30 mouse cellular contexts compared by ENCODE assay signal in the genomic region with DNA sequence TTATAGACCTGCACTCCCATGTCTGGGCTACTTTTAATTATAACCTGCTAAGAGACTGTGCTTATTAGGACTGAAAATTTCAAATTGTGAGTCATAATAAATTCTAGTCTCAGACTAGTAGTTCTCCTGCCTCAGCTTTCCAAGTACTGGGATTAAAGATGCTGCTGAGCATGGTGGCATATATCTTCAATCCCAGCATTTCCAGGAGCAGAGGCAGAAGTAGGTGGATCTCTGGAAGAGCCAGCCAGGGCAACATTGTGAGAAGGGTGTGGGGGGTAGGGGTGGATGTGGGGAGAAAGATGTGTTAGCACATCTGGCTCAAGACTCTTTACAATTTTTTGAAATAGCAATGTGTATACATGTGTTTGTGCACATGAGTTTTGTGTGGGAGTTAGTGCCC.
"Had no signal": no experiment of that assay in that cellular context is flagged by ENCODE, and none has a peak within 500 bp of the region (broad histone marks: within the 10 kb centered on the region; RNA-seq: fewer than 3 reads in every experiment).

No protein-coding gene starts in this region.

- H3K36me3 ChIP-seq: limb, embryonic 10.5 days; limb, embryonic 12.5 days; limb, embryonic 13.5 days; limb, embryonic 15.5 days; liver, embryonic 12.5 days; liver, embryonic 13.5 days; lung, embryonic 15.5 days; midbrain, embryonic 12.5 days; midbrain, embryonic 13.5 days; midbrain, embryonic 15.5 days; neural tube, embryonic 12.5 days had no signal

- H3K9ac ChIP-seq: limb, embryonic 12.5 days; limb, embryonic 13.5 days; limb, embryonic 15.5 days; liver, embryonic 12.5 days; liver, embryonic 13.5 days; liver, embryonic 14.5 days; liver, embryonic 15.5 days; liver, postnatal 0 days; lung, embryonic 14.5 days; lung, embryonic 15.5 days; midbrain, embryonic 12.5 days; midbrain, embryonic 13.5 days; midbrain, embryonic 15.5 days; neural tube, embryonic 12.5 days had no signal

- H3K4me2 ChIP-seq: limb, embryonic 12.5 days; limb, embryonic 13.5 days; limb, embryonic 15.5 days; liver, embryonic 11.5 days; liver, embryonic 12.5 days; liver, embryonic 13.5 days; liver, embryonic 15.5 days; lung, embryonic 14.5 days; lung, embryonic 15.5 days; midbrain, embryonic 12.5 days; midbrain, embryonic 13.5 days; midbrain, embryonic 15.5 days; neural tube, embryonic 12.5 days had no signal

- H3K27me3 ChIP-seq: limb, embryonic 12.5 days; limb, embryonic 13.5 days; limb, embryonic 15.5 days; liver, embryonic 12.5 days; liver, embryonic 13.5 days; liver, embryonic 15.5 days; lung, embryonic 15.5 days; megakaryocyte, embryonic 14.5 days; midbrain, embryonic 12.5 days; midbrain, embryonic 13.5 days; midbrain, embryonic 15.5 days; neural tube, embryonic 12.5 days had no signal

- DNase-seq: left cerebral cortex, postnatal 4 days; liver; liver, embryonic 13.5 days; liver, postnatal 0 days; lung, adult 18-20 months; lung, adult 2 months; lung, embryonic 14.5 days; lung, postnatal 10 days; lung, postnatal 14 days; lung, postnatal 36 days; lung, postnatal 4 days had no signal

- H3K9me3 ChIP-seq: limb, embryonic 10.5 days; limb, embryonic 12.5 days; limb, embryonic 13.5 days; limb, embryonic 15.5 days; liver, embryonic 12.5 days; liver, embryonic 13.5 days; liver, embryonic 15.5 days; lung, embryonic 15.5 days; megakaryocyte, embryonic 14.5 days; midbrain, embryonic 13.5 days; midbrain, embryonic 15.5 days; neural tube, embryonic 12.5 days had no signal

- H3K4me1 ChIP-seq: limb, embryonic 12.5 days; limb, embryonic 13.5 days; limb, embryonic 15.5 days; liver, embryonic 15.5 days; lung, embryonic 15.5 days; midbrain, embryonic 12.5 days; midbrain, embryonic 13.5 days; midbrain, embryonic 15.5 days; neural tube, embryonic 12.5 days had no signal

- H3K27ac ChIP-seq: limb, embryonic 10.5 days; limb, embryonic 12.5 days; limb, embryonic 13.5 days; limb, embryonic 15.5 days; liver, embryonic 12.5 days; liver, embryonic 13.5 days; liver, embryonic 14.5 days; liver, embryonic 15.5 days; lung, embryonic 15.5 days; macrophage; midbrain, embryonic 10.5 days; midbrain, embryonic 12.5 days; midbrain, embryonic 13.5 days; midbrain, embryonic 15.5 days; neural tube, embryonic 12.5 days had no signal

- ATAC-seq: liver, embryonic 12.5 days; liver, postnatal 0 days; lung, postnatal 0 days; midbrain, embryonic 13.5 days; midbrain, embryonic 15.5 days; midbrain, embryonic 16.5 days had no signal

- H3K4me3 ChIP-seq: limb, embryonic 10.5 days; limb, embryonic 12.5 days; limb, embryonic 13.5 days; limb, embryonic 15.5 days; liver, embryonic 12.5 days; liver, embryonic 13.5 days; liver, embryonic 15.5 days; lung, embryonic 15.5 days; megakaryocyte, embryonic 14.5 days; midbrain, embryonic 10.5 days; midbrain, embryonic 12.5 days; midbrain, embryonic 13.5 days; midbrain, embryonic 15.5 days; myocyte; neural tube, embryonic 12.5 days had no signal
